Mouse (Mus musculus) cerebellum, postnatal 14 days (tissue): ENCODE results near the gene Fam168a.

Experiments used
- DNase-seq, 2 experiments: peaks; one replicate each; pipeline ENCODE4 v3.0.0; 2021; ENCODE audit warnings: mixed read lengths in 2 of 2

Fam168a gene

GRCm38 (mm10) chr7:100784650-100785049 is 78.2 kb downstream of the Fam168a start:
- DNase-seq, result no peak

DNA sequence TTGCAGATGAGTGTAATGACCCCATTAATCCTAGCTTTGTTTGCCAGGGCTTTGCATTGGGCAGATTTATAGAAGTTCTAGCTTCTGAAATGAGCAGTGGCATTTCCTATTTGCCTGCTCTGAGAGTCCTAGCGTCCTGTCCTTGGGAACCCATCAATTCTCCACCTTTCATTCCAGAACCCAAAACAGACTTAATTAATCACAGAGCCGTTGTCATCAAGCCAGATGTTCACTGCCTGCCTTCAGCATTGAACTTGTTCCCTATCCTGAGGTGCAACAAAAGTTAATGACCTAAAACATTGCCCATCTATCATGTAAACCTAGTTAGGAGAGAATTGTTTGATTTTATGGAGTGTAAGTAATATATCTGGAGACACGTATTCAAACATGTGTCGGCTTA is 79.0 kb downstream of the Fam168a start:
- DNase-seq, result no peak

- DNase-seq, result no peak
Observed at GRCm38 (mm10) chr7:100786078-100786477, 79.6 kb downstream of the Fam168a start.

DNA sequence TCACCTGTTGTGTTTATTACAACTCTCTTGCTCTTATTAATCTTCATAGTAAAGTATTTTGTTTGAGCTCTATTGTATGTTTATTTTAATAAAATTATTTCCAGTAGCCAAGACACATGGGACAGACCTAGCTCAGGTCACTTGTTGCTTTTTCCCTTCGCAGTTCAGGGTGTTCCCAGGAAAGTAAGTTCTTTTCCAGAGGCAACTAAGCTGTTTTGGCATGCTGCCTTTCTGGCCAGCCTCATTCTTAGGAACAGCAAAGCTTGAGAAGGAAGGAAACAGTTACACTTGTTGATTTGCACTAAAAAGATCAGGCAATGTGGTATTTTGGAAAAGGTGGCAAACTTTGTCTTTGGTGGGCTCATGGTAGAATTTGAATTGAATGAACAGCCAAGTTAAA is 81.9 kb downstream of the Fam168a start:
- DNase-seq, result no peak

- peak in 1 of 2 experiments; percentile 33 for DNase-seq
Observed at GRCm38 (mm10) chr7:100798810-100799209, 92.4 kb downstream of the Fam168a start.

GRCm38 (mm10) chr7:100805391-100805790 is 99.0 kb downstream of the Fam168a start:
- peak; percentile 32 to 52 for DNase-seq

DNA sequence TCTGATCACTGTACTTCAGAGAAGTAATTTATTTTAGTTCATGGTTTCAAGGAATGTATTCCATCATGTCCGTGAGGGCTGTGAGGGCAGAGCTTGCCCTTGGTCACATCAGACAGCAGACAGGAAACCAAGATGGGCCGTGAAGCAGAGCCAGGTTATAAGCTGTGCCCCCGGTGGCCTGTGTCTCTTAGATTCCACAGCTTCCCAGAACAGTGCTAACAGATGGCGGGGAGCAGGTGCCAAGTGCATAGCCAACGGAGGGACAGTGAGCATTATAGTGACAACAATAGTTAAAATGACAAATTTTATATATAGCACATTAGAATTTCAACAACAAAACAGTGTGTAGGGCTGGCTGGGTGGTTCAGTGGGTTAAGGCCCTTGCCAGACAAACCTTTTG is 105.5 kb downstream of the Fam168a start:
- DNase-seq, result peak; percentile 76 to 82

GRCm38 (mm10) chr7:100812641-100813040 is 106.2 kb downstream of the Fam168a start:
- DNase-seq, result no peak

DNA sequence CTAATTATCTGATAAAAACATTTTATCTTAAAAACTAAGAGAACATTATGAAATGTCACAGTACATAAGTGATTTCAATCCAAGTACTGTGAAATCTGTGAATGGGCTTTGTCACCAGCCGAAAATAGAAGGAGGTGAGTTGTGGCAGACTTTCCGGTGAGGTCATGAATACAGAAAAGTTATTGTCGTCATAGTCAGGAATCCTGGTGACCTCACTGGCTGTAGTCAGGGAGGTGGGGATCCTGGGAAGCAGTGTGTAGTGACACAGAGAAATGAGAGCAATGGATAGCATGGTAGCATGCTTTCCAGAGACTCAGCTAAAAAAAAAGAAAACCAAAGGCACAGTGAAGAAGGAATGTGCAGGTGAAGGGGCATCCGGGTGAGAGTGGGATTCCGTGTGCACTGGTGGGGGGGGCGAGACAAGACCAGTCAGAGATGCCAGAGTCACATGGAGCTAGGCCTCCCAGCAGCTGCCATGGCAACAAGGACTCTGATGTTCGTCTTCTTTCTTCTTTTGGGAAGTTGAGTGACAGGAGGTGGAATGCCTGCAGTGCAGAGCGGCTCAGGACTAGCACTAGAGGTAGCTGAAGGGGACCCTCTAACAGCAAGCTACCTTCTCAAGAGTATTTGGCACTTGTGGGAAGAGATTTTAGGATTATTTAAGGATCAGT is 109.6 kb downstream of the Fam168a start:
- no peak for DNase-seq

DNA sequence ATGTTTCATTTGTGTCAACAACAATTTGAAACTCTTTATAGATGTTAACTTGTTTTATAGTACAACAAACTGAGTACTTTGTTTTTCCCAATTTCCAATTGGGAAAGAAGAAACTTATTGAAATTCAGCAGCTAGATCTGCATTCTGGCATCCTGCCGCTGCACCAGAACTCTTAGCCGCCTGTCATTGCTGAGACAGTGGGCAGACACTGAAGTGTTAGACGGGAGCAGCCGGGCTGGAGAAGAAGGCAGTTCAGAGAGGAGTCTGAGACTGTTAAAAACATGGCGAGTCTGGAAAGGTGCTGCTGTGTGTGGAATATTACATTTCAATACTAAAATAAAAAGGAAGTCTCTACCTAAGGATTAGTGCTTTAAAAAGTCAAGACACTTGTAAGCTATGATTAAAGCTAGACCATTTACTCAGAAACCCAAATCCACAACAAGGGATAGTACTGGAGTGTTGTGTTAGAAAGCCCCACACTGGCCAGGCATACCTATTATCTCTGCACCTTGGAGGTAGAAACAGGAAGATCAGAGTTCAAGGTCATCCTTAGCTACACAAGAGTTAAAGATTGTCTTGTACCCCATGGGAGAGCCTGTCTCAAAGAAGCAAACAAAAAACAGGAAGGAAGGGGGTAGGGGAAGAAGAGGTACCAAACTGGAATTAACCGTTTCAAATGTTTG is 110.5 kb downstream of the Fam168a start:
- peak; percentile 39 for DNase-seq

- no peak for DNase-seq
Observed at GRCm38 (mm10) chr7:100817442-100817760, 111.0 kb downstream of the Fam168a start.

DNA sequence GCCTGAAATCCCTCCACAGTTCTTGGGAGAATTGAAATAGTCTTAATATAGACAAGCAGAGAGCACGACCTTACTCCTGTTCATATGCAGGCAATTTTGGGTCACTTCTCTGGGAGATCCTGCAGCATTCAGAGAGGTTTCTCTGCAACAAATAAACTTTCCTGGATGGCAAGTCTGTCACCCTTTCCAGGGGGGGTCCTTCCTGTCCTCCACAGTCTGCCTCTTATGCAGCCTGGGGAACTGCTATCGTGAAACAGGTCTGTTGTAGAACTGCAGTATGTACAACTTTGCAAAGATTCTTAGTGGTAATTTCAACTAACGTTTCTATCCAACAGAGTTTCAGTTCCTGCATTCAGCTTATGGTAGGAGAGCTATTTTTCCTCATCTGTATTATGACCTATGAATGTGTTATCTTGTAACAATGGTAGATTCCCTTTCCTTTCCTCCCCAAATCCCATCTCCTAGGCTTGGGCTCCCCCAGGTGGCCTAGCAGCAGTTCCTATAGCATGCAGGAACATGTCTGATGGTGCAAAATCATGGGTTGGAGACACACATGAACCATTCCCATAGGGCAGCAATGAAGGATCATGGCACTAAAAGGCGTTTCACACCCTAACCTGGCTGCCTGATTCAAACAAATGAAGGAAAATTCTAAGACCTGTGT is 112.1 kb downstream of the Fam168a start:
- peak; percentile 38 to 52 for DNase-seq

- DNase-seq, result no peak
Observed at GRCm38 (mm10) chr7:100824661-100825060, 118.2 kb downstream of the Fam168a start.

- DNase-seq, result no peak
Observed at GRCm38 (mm10) chr7:100828549-100828948, 122.1 kb downstream of the Fam168a start.

DNA sequence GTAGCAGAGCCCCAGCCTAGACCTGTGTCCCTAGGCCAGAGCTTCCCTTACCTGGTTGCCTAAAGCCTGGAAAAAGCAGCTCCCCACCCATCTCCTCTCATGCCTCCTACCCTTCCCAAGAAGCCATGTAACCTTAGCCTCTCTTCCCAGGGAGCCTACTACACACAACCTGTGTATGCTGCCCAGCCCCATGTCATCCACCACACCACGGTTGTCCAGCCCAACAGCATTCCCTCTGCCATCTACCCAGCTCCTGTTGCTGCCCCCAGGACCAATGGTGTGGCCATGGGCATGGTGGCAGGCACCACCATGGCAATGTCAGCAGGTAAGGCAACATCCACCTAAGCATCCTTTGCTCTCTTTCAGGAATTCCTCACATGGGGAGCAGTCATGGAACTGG is 127.4 kb downstream of the Fam168a start:
- DNase-seq, result no peak

DNA sequence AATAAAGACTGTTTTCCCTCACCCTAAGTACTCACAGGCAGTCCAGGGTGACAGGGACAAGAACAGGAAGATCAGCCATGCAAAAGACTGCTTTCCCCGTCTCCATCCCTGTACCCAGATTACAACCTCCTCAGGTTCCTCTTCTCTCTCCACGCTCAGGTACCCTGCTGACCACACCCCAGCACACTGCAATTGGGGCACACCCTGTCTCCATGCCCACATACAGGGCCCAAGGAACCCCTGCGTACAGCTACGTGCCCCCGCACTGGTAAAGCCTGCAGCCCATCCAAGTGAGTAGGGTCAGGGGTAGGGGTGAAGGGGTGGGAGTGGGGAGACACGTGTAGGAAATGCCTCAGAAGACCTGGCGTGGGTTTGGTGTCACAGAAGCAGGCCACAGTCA is 128.7 kb downstream of the Fam168a start:
- no peak for DNase-seq

GRCm38 (mm10) chr7:100835711-100836110 is 129.3 kb downstream of the Fam168a start:
- no peak for DNase-seq

GRCm38 (mm10) chr7:100836657-100837056 is 130.2 kb downstream of the Fam168a start:
- DNase-seq, result no peak

DNA sequence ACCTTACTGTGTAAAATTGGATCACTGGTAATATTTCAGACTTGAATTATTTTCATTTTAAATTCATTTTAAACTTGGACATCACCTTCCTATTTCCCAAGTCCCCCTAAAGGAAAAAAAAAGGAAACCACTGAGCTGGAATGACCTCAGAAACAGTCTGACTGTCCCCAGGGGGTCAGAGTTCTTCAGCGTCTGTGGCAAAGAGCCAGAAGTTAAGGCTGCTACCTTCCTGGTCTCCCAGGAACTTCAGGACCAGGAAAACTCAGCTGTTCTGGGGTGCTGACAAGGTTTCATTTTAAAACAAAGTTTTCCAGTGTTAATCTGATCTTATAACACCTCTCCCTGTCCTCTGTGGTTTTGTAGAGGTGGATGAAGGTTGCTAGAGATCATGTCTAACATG is 131.3 kb downstream of the Fam168a start:
- DNase-seq, result no peak

GRCm38 (mm10) chr7:100839632-100840402 is 133.4 kb downstream of the Fam168a start:
- DNase-seq, result peak in 1 of 2 experiments; percentile 69

DNA sequence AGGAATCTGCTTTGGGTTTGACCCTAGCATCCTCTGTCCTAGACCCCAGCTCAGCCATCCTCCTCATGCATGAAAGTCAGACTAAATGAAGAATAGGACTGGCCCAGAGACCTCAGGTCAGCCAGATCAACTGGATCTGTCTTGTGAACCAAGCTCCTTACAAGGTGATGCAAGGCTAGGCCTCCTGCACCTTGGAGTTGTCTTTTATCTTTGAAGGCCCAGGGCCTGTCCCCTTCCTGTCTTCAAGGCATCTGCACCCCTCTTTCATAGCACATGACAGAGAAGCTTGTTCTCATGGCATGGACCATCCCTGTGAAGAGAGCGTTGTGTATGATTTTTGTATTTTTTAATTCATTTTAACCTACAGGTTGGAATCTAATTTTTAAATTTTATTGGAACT is 134.5 kb downstream of the Fam168a start:
- no peak for DNase-seq

DNA sequence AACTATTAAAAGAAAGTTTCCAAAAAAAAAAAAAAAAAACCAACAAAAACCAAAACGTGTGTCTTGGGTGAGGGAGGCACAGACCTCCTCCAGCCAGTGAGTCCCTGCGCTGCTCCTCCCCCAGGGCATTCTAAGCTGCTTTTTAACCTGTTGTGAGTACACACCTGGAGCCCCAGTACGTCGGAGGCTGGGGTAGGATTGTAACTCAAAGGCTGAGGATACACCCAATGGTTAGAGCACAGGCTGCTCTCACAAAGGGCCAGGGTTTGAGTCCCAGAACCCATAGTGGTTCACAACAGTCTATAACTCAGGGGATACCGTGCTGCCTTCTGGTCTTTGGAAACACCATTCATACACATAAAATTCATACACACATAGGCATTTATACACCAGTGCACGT is 135.2 kb downstream of the Fam168a start:
- DNase-seq, result no peak

GRCm38 (mm10) chr7:100842175-100842574 is 135.7 kb downstream of the Fam168a start:
- no peak for DNase-seq
